Mouse (Mus musculus) heart, embryonic 14.5 days (tissue): Measurements from ENCODE around the gene Fign. TPM values are rescaled to one million over a fixed set of nuclear protein-coding genes. Genes with fewer than 3 reads are reported as not detected.

Source experiments
- ATAC-seq: fragments of 200-750 bp; cut with Nextera tagmentation; 2 replicates; pipeline ENCODE4 v1.8.0; 2017; ENCODE audit warnings: low read depth, moderate TSS enrichment; ENCODE audit not compliant: insufficient number of reproducible peaks, insufficient read depth, low FRiP score
- H3K27ac ChIP-seq, 2 experiments: fragments of 200-500 bp in 1 of 2; fragments of 300-500 bp in 1 of 2; sonication (generic) in 1 of 2; replicated peaks in 1 of 2; 2 replicates each; pipeline ENCODE4 v1.5.1; 2012 to 2014; ENCODE audit warnings: low read depth in 2 of 2, low read length in 2 of 2, control low read depth in 1 of 2, mild to moderate bottlenecking in 1 of 2, mixed read lengths in 1 of 2; ENCODE audit not compliant: control insufficient read depth in 1 of 2, insufficient read depth in 1 of 2
- H3K27me3 ChIP-seq: fragments of 300-500 bp; sonication (generic); 2 replicates; pipeline ENCODE4 v1.6.1; 2014; ENCODE audit warnings: mild to moderate bottlenecking, low read length, control low read depth; ENCODE audit not compliant: control insufficient read depth, insufficient read depth
- H3K36me3 ChIP-seq: fragments of 300-500 bp; sonication (generic); 2 replicates; pipeline ENCODE4 v1.6.1; 2014; ENCODE audit warnings: mild to moderate bottlenecking, control low read depth, low read length, mixed read lengths; ENCODE audit not compliant: control insufficient read depth, insufficient read depth
- H3K4me1 ChIP-seq, 2 experiments: fragments of 200-500 bp in 1 of 2; fragments of 300-500 bp in 1 of 2; sonication (generic) in 1 of 2; 2 replicates each; pipeline ENCODE4 v1.6.1; 2012 to 2014; ENCODE audit warnings: low read length in 2 of 2, control low read depth in 1 of 2, mixed read lengths in 1 of 2; ENCODE audit not compliant: control insufficient read depth in 2 of 2, insufficient read depth in 2 of 2
- H3K4me2 ChIP-seq: fragments of 300-500 bp; sonication (generic); 2 replicates; pipeline ENCODE4 v1.6.1; 2014; ENCODE audit warnings: mild to moderate bottlenecking, low read length
- H3K4me3 ChIP-seq, 2 experiments: fragments of 200-500 bp in 1 of 2; fragments of 300-500 bp in 1 of 2; sonication (generic) in 1 of 2; 2 replicates each; pipeline ENCODE4 v1.5.1; 2012 to 2014; ENCODE audit warnings: low read length in 2 of 2, mild to moderate bottlenecking in 2 of 2, control low read depth in 1 of 2, low read depth in 1 of 2, moderate library complexity in 1 of 2; ENCODE audit not compliant: control insufficient read depth in 1 of 2, insufficient read depth in 1 of 2
- H3K9ac ChIP-seq: fragments of 300-500 bp; sonication (generic); 2 replicates; pipeline ENCODE4 v1.6.1; 2014; ENCODE audit warnings: mild to moderate bottlenecking, low read length
- H3K9me3 ChIP-seq: fragments of 300-500 bp; sonication (generic); 2 replicates; pipeline ENCODE4 v1.6.1; 2016; ENCODE audit warnings: low read length, control low read depth; ENCODE audit not compliant: control insufficient read depth
- WGBS: fragments of 180-500 bp; shearing (Covaris S2); extraction: QIAGEN DNeasy Blood & Tissue Kit; methylation state at CpG from one replicate; pipeline ENCODE4 v1.1.7; 2014; 5-methylcytosine and 5-hydroxymethylcytosine counted together
- polyA plus RNA-seq: library from polyadenylated mRNA; unstranded; fragments of >200 nt; fragmentation: Nextera tagmentation; extraction: Ambion mirVana; gene quantifications from 2 replicates; pipeline ENCODE4 v1.2.1, GENCODE M21; 2014

The Fign gene
- 8.6 and 11.9 TPM in 2 replicates for polyA plus RNA-seq

DNA sequence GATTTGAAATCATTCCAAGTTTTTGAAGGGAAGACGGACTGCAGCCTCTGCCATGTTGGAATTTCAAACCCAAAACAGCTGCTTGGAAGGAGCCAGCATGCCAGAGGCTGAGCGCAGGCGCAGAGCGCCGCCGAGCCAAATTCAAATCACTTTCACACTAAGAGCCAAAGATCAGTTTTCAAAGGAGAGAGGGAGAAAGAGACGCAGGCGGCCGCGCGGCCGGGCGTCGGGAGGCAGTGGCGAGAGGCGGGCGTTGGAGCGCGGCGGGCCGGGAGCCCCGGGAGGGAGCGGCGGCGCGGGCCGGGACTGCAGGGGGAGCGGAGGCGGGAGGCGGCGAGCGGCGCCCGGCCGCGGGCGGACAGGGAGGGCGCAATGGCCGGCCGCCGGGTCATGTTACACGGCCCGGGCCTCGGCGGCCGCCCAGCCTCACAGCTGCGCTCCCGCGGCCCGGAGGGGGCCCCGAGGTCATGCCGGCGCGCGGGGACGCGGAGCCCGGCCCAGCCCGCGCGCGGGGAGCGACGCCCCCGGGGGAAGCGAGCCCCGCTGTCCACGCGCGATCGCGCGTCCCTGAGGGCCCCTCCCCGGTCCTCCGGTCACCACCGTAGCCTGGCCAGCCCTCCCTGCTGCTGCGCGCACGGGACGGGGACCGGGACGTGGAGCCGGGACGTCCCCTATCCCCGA is at the start of gene Fign:
TSS of gene Fign (minus strand) at position 102 of the 681 bp plus-strand sequence.
- Histone ChIP-seq H3K4me1 (peaks cover 0 to 2% of the 10 kb centered on the region in 2 experiments; a peak in 1 of 4 replicates), H3K9ac (peak within 1 kb of the TSS; percentile 92), H3K9me3 (no peaks in the 10 kb centered on the region), H3K27ac (peak within 1 kb of the TSS; percentile 86 to 95), H3K4me3 (peak within 1 kb of the TSS; percentile 82 to 96), H3K36me3 (no peaks in the 10 kb centered on the region), H3K4me2 (peak within 1 kb of the TSS; percentile 74), H3K27me3 (no peaks in the 10 kb centered on the region)
- ATAC-seq = peak; percentile 82
- under 1% methylated on average over 50 of the region's 85 CpGs for WGBS

DNA sequence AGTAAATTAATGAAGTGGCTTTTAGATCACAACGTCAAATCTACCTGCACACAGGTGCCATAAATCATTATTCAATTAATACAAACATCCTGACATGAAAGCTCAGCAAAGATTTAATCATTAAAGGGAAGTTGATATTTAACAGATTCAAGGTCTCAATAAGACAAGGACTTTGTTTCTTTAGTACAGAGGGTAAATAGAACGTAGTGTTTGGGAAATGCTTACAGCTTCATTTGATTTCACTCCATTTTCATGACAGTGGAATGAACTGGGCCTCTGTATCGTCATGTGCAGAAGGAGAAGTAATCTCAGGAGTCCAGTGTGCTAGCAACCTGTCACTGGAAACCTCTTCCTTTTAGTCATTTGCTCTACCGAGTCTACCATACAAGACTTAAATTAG is 35.8 kb upstream of the Fign start:
- Histone ChIP-seq H3K36me3 (no peaks in the 10 kb centered on the region), H3K9me3 (no peaks in the 10 kb centered on the region), H3K9ac (no peak overlapping the region), H3K27me3 (no peaks in the 10 kb centered on the region), H3K27ac (no peak overlapping the region), H3K4me2 (no peak overlapping the region), H3K4me3 (no peak overlapping the region), H3K4me1 (no peaks in the 10 kb centered on the region)
- no peak for ATAC-seq
- 80% methylated on average over 4 of the region's 4 CpGs for WGBS

DNA sequence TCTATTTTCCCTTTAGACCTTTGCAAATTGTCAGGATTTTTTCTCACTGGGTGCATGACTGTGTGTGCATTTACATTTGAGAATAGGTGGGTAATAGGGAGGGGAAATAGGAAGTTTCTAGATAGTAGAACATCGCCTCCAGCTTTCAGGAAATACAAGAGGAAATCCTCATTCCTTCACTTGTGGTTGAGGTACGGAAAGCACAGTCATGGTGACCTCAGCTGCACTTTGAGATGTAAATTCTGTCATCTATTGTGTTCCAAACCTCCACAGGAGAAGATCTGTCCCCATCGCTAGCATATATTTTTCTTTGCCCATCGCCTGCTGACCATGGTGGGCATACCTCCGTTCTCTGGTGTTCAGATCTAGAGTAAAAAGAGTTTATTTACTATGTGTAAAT is 22.7 kb upstream of the Fign start:
- no peaks in the 10 kb centered on the region for H3K27me3 ChIP-seq
- no peaks in the 10 kb centered on the region for H3K36me3 ChIP-seq
- WGBS = 81% methylated on average over 5 of the region's 5 CpGs
- no peaks in the 10 kb centered on the region for H3K4me1 ChIP-seq
- no peak overlapping the region for H3K9ac ChIP-seq
- H3K27ac ChIP-seq = no peak overlapping the region
- H3K4me3 ChIP-seq = no peak overlapping the region
- no peak for ATAC-seq
- no peaks in the 10 kb centered on the region for H3K9me3 ChIP-seq
- H3K4me2 ChIP-seq = no peak overlapping the region

DNA sequence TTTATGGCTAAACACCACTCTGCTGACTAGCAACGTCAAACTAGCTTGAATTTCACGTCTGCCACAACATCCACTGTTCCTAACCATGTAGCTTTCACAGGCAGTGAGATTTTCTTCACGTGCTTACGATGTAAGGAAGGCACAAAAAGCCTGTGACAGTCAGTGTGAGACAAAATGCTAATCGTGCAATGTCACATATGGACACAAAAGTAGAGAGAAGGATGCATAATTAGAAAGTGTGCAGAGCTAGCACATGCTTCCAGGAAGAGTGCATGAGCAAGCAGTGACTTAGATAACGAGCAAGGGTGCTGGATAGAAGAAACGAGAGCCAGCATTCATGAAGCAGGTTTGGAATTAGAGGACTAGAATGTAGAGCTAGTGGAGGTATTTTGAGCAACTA is 18.8 kb upstream of the Fign start:
- Histone ChIP-seq H3K4me3 (no peak overlapping the region), H3K9me3 (no peaks in the 10 kb centered on the region), H3K27me3 (no peaks in the 10 kb centered on the region), H3K27ac (no peak overlapping the region), H3K4me1 (no peaks in the 10 kb centered on the region), H3K9ac (no peak overlapping the region), H3K36me3 (no peaks in the 10 kb centered on the region), H3K4me2 (no peak overlapping the region)
- 67% methylated on average over 7 of the region's 7 CpGs for WGBS
- ATAC-seq = no peak

DNA sequence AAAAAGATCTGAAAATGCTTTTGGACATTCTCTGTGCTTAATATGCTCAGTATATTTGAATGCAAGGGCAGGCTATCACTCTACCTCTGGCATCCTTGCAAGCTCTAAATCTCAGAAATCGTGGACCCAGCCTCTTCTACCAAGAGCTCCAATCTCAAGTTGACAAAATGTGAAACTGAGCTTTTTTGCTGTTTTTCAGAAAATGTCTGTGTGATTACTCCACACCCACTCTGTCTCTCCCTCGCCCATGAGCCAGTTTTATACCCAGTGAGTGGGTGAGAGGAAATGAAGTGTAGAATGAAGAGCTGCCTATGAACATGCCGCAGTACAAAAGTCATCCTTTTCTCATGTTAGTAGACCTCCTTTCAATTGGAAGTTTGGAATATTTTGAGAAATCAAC is 13.3 kb upstream of the Fign start:
- Histone ChIP-seq H3K9ac (no peak overlapping the region), H3K4me1 (no peaks in the 10 kb centered on the region), H3K4me2 (no peak overlapping the region), H3K4me3 (no peak overlapping the region), H3K27ac (no peak overlapping the region), H3K27me3 (no peaks in the 10 kb centered on the region), H3K36me3 (no peaks in the 10 kb centered on the region), H3K9me3 (no peaks in the 10 kb centered on the region)
- ATAC-seq = no peak
- 83% methylated on average over 3 of the region's 3 CpGs for WGBS

DNA sequence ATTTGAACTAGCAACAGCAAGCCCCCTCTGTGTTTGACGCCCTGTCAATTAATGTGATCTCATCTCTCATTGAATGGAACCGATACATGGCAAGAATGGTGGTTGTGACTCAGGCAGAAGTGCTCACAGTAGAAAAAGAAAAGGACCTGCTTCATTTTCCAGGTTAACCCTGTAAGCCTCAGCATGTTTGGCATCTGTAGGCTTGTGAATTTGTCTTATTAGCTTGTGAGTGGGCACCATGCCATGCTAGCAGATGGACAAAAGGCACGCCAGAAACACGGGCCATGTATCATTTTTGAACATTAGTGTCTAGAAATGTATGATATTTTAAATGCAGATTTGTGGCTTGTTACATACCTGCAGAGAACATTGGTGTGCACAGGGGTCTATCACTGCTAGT is 12.0 kb upstream of the Fign start:
- H3K9ac ChIP-seq = no peak overlapping the region
- H3K9me3 ChIP-seq = no peaks in the 10 kb centered on the region
- WGBS = 85% methylated on average over 4 of the region's 4 CpGs
- no peaks in the 10 kb centered on the region for H3K27me3 ChIP-seq
- no peak overlapping the region for H3K4me3 ChIP-seq
- H3K4me2 ChIP-seq = no peak overlapping the region
- ATAC-seq = no peak
- no peaks in the 10 kb centered on the region for H3K36me3 ChIP-seq
- H3K4me1 ChIP-seq = no peaks in the 10 kb centered on the region
- H3K27ac ChIP-seq = no peak overlapping the region

DNA sequence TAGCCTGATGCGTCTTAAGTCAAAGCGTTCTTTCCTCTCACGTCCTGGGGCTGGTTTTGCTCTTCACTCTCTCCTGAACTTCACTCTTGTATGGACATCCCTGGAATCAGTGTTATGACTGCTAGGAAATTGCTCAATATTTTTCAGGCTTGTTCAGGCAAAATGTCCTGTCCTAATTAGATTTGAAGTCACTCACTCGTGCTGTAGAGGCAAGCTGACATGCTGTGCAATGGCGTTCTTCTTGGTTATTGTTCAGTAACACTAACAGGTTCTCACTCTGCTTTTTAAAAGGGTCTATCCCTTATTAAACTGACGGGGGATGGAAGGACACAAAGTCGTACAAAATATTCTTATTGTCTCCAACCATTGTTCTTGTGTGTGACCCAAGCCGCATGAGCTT is 10.2 kb upstream of the Fign start:
- ATAC-seq = no peak
- Histone ChIP-seq H3K27me3 (no peaks in the 10 kb centered on the region), H3K4me1 (no peaks in the 10 kb centered on the region), H3K4me2 (no peak overlapping the region), H3K4me3 (no peak overlapping the region), H3K27ac (no peak overlapping the region), H3K9me3 (no peaks in the 10 kb centered on the region), H3K9ac (no peak overlapping the region), H3K36me3 (no peaks in the 10 kb centered on the region)
- WGBS = 79% methylated on average over 8 of the region's 8 CpGs
